Mouse (Mus musculus): ENCODE data around the gene Emc9. TPM values are rescaled to one million over a fixed set of nuclear protein-coding genes. Genes with fewer than 3 reads are reported as not detected.

Emc9 gene
- total and polyA plus RNA-seq, 3 experiments, result 54.2 to 61.1 (median 58.4) TPM

- 61% methylated on average over 9 of the region's 9 CpGs for WGBS
- H3K36me3 ChIP-seq (ENCODE audit: control insufficient read depth, insufficient read depth, low read length), result peaks cover under 1% of the 10 kb centered on the region; the same call in 1 of the 2 replicates
Observed at GRCm38 (mm10) chr14:55544334-55544733, 40.8 kb downstream of the Emc9 start.

GRCm38 (mm10) chr14:55542268-55542667 lies 42.8 kb downstream of the Emc9 start:
- Histone ChIP-seq H3K4me3 (no peak overlapping the region), H3K4me1 (ENCODE audit: control insufficient read depth, insufficient read depth, low read length) (peaks cover 1% of the 10 kb centered on the region), H3K79me2 (replicated peaks; ENCODE audit: control insufficient read depth, insufficient read depth, low read length) (no peaks in the 10 kb centered on the region), H3K27ac (no peak overlapping the region), H3K9ac (ENCODE audit: low read depth, low read length) (no peak overlapping the region), H3K27me3 (ENCODE audit: control insufficient read depth, insufficient read depth, low read length) (no peaks in the 10 kb centered on the region), H3K36me3 (ENCODE audit: control insufficient read depth, insufficient read depth, low read length) (no peaks in the 10 kb centered on the region)
- DNase-seq, result no peak
- TF ChIP-seq POLR2A (IDR thresholded peaks at IDR 0.05; ENCODE audit: insufficient read depth, low read depth, low read length) (no peak), CTCF (IDR thresholded peaks at IDR 0.05) (no peak), EP300 (IDR thresholded peaks at IDR 0.05; ENCODE audit: insufficient read depth, low read depth, low read length) (no peak)
- intact Hi-C loops (cut with DNase I), result no loop called here
- WGBS, result 98% methylated on average over 12 of the region's 12 CpGs

More at GRCm38 (mm10) chr14:55544334-55544733, 40.8 kb downstream of the Emc9 start:
- no peak overlapping the region for H3K9ac ChIP-seq (ENCODE audit: low read depth, low read length)
- no peak for DNase-seq
- H3K4me3 ChIP-seq, result no peak overlapping the region
- TF ChIP-seq POLR2A (IDR thresholded peaks at IDR 0.05; ENCODE audit: insufficient read depth, low read depth, low read length) (no peak), CTCF (IDR thresholded peaks at IDR 0.05) (no peak), EP300 (IDR thresholded peaks at IDR 0.05; ENCODE audit: insufficient read depth, low read depth, low read length) (no peak)
- intact Hi-C loops (cut with DNase I), result no loop called here
- no peaks in the 10 kb centered on the region for H3K79me2 ChIP-seq (replicated peaks; ENCODE audit: control insufficient read depth, insufficient read depth, low read length)
- H3K27me3 ChIP-seq (ENCODE audit: control insufficient read depth, insufficient read depth, low read length), result no peaks in the 10 kb centered on the region
- no peak overlapping the region for H3K27ac ChIP-seq
- H3K4me1 ChIP-seq (ENCODE audit: control insufficient read depth, insufficient read depth, low read length), result peaks cover 1% of the 10 kb centered on the region

- intact Hi-C loops (cut with DNase I), result loop anchor here (2.0 kb wide), 1 partner anchor 18 kb away; no protein-coding TSS in a partner anchor
- 11% methylated on average over 10 of the region's 10 CpGs for WGBS
- no peaks in the 10 kb centered on the region for H3K27me3 ChIP-seq (ENCODE audit: control insufficient read depth, insufficient read depth, low read length)
- no peaks in the 10 kb centered on the region for H3K79me2 ChIP-seq (replicated peaks; ENCODE audit: control insufficient read depth, insufficient read depth, low read length)
- H3K36me3 ChIP-seq (ENCODE audit: control insufficient read depth, insufficient read depth, low read length), result no peaks in the 10 kb centered on the region
- H3K27ac ChIP-seq, result peak overlapping the region; percentile 92
- peaks cover 1% of the 10 kb centered on the region for H3K4me1 ChIP-seq (ENCODE audit: control insufficient read depth, insufficient read depth, low read length)
- TF ChIP-seq POLR2A (IDR thresholded peaks at IDR 0.05; ENCODE audit: insufficient read depth, low read depth, low read length) (no peak), EP300 (IDR thresholded peaks at IDR 0.05; ENCODE audit: insufficient read depth, low read depth, low read length) (no peak), CTCF (IDR thresholded peaks at IDR 0.05) (no peak)
- peak; percentile 87 to 91 for DNase-seq
- peak overlapping the region; percentile 74 for H3K9ac ChIP-seq (ENCODE audit: low read depth, low read length)
- H3K4me3 ChIP-seq, result peak overlapping the region; percentile 80
Observed at GRCm38 (mm10) chr14:55540787-55541321, 44.2 kb downstream of the Emc9 start.

- H3K36me3 ChIP-seq (ENCODE audit: control insufficient read depth, insufficient read depth, low read length), result no peaks in the 10 kb centered on the region
- H3K27me3 ChIP-seq (ENCODE audit: control insufficient read depth, insufficient read depth, low read length), result no peaks in the 10 kb centered on the region
- 2% methylated on average over 32 of the region's 32 CpGs for WGBS
Observed at GRCm38 (mm10) chr14:55540067-55540786, 44.9 kb downstream of the Emc9 start, which contains the start of gene Pck2. Gene Pck2 (plus strand): TSS chr14:55540266.

GRCm38 (mm10) chr14:55536116-55536745 lies 48.9 kb downstream of the Emc9 start:
- no peaks in the 10 kb centered on the region for H3K79me2 ChIP-seq (replicated peaks; ENCODE audit: control insufficient read depth, insufficient read depth, low read length)

More at GRCm38 (mm10) chr14:55540067-55540786, 44.9 kb downstream of the Emc9 start, which contains the start of gene Pck2:
- TF ChIP-seq CTCF (IDR thresholded peaks at IDR 0.05) (no peak), POLR2A (IDR thresholded peaks at IDR 0.05; ENCODE audit: insufficient read depth, low read depth, low read length) (peak; percentile 84), EP300 (IDR thresholded peaks at IDR 0.05; ENCODE audit: insufficient read depth, low read depth, low read length) (peak; percentile 63)
- Histone ChIP-seq H3K79me2 (replicated peaks; ENCODE audit: control insufficient read depth, insufficient read depth, low read length) (no peaks in the 10 kb centered on the region), H3K27ac (peak within 1 kb of the TSS; percentile 92), H3K9ac (ENCODE audit: low read depth, low read length) (peak within 1 kb of the TSS; percentile 74), H3K4me3 (peak within 1 kb of the TSS; percentile 80), H3K4me1 (ENCODE audit: control insufficient read depth, insufficient read depth, low read length) (peaks cover 1% of the 10 kb centered on the region)
- DNase-seq, result peak; percentile 88 to 94
- intact Hi-C loops (cut with DNase I), result loop anchor here (2.0 kb wide), 1 partner anchor 19 kb away; no protein-coding TSS in a partner anchor

More at GRCm38 (mm10) chr14:55536116-55536745, 48.9 kb downstream of the Emc9 start:
- 48% methylated on average over 6 of the region's 6 CpGs for WGBS
- peak in 1 of 2 experiments; percentile 56 for DNase-seq
- peaks cover 1% of the 10 kb centered on the region for H3K4me1 ChIP-seq (ENCODE audit: control insufficient read depth, insufficient read depth, low read length)
- no peak overlapping the region for H3K9ac ChIP-seq (ENCODE audit: low read depth, low read length)
- H3K27me3 ChIP-seq (ENCODE audit: control insufficient read depth, insufficient read depth, low read length), result no peaks in the 10 kb centered on the region
- H3K36me3 ChIP-seq (ENCODE audit: control insufficient read depth, insufficient read depth, low read length), result no peaks in the 10 kb centered on the region
- intact Hi-C loops (cut with DNase I), result loop anchor here (2.0 to 10.0 kb wide), 2 partner anchors 39 to 381 kb away; no protein-coding TSS in a partner anchor
- H3K4me3 ChIP-seq, result no peak overlapping the region
- TF ChIP-seq POLR2A (IDR thresholded peaks at IDR 0.05; ENCODE audit: insufficient read depth, low read depth, low read length) (no peak), CTCF (IDR thresholded peaks at IDR 0.05) (peak; percentile 90)
- no peak overlapping the region for H3K27ac ChIP-seq

Other genes starting within 250 kb of the Emc9 start
Only the 30 nearest of the 31 such genes appear.
- gene Dhrs4, start 106.5 kb downstream of the Emc9 start, total RNA-seq (2021), result 100 to 1,000 TPM; 106 to 125 TPM
- gene Dhrs4, start 106.5 kb downstream of the Emc9 start, polyA plus RNA-seq (2012; rRNA removed), result 64.7 and 85.7 TPM in 2 replicates
- gene Carmil3, start 94.7 kb downstream of the Emc9 start, total RNA-seq (2021), result 1 to 10 TPM; 1.3 to 2.0 TPM
- gene Carmil3, start 94.7 kb downstream of the Emc9 start, polyA plus RNA-seq (2012; rRNA removed), result 3.4 and 4.8 TPM in 2 replicates
- not detected for gene Cpne6, start 74.9 kb downstream of the Emc9 start, total RNA-seq (2021)
- 0.25 and 0.26 TPM in 2 replicates for gene Cpne6, start 74.9 kb downstream of the Emc9 start, polyA plus RNA-seq (2012; rRNA removed)
- gene Nrl, start 60.3 kb downstream of the Emc9 start, total RNA-seq (2021), result not detected
- not detected in 2 replicates for gene Nrl, start 60.3 kb downstream of the Emc9 start, polyA plus RNA-seq (2012; rRNA removed)
- 1 to 10 TPM; 9.0 to 9.4 TPM for gene Pck2, start 45.0 kb downstream of the Emc9 start, total RNA-seq (2021)
- 13.3 and 15.3 TPM in 2 replicates for gene Pck2, start 45.0 kb downstream of the Emc9 start, polyA plus RNA-seq (2012; rRNA removed)
- gene Dcaf11, start 25.3 kb downstream of the Emc9 start, total RNA-seq (2021), result 100 to 1,000 TPM; 136 to 160 TPM
- 151 and 186 TPM in 2 replicates for gene Dcaf11, start 25.3 kb downstream of the Emc9 start, polyA plus RNA-seq (2012; rRNA removed)
- gene A730061H03Rik, start 24.9 kb downstream of the Emc9 start, total RNA-seq (2021), result not detected
- 0.74 and 1.2 TPM in 2 replicates for gene A730061H03Rik, start 24.9 kb downstream of the Emc9 start, polyA plus RNA-seq (2012; rRNA removed)
- gene Fitm1, start 9.7 kb downstream of the Emc9 start, total RNA-seq (2021), result 100 to 1,000 TPM; 165 to 187 TPM
- gene Fitm1, start 9.7 kb downstream of the Emc9 start, polyA plus RNA-seq (2012; rRNA removed), result 323 and 403 TPM in 2 replicates
- gene Psme1, start 7.2 kb downstream of the Emc9 start, total RNA-seq (2021), result 100 to 1,000 TPM; 231 to 264 TPM
- 101 and 118 TPM in 2 replicates for gene Psme1, start 7.2 kb downstream of the Emc9 start, polyA plus RNA-seq (2012; rRNA removed)
- 100 to 1,000 TPM; 119 to 120 TPM for gene Psme2, start 5.8 kb upstream of the Emc9 start, total RNA-seq (2021)
- gene Psme2, start 5.8 kb upstream of the Emc9 start, polyA plus RNA-seq (2012; rRNA removed), result 37.3 and 56.7 TPM in 2 replicates
- 10 to 100 TPM; 27.5 to 30.9 TPM for gene Rnf31, start 6.4 kb upstream of the Emc9 start, total RNA-seq (2021)
- 19.7 and 24.3 TPM in 2 replicates for gene Rnf31, start 6.4 kb upstream of the Emc9 start, polyA plus RNA-seq (2012; rRNA removed)
- 1 to 10 TPM; 9.7 to 9.8 TPM for gene Irf9, start 18.3 kb upstream of the Emc9 start, total RNA-seq (2021)
- gene Irf9, start 18.3 kb upstream of the Emc9 start, polyA plus RNA-seq (2012; rRNA removed), result 22.2 and 29.3 TPM in 2 replicates
- under 1 TPM in 1 of 2 experiments, not detected in 1; 0.32 TPM for gene Rec8, start 32.7 kb upstream of the Emc9 start, total RNA-seq (2021)
- gene Rec8, start 32.7 kb upstream of the Emc9 start, polyA plus RNA-seq (2012; rRNA removed), result 0.12 and 0.29 TPM in 2 replicates
- 10 to 100 TPM; 51.3 to 64.1 TPM for gene Ipo4, start 50.7 kb upstream of the Emc9 start, total RNA-seq (2021)
- 68.2 and 68.9 TPM in 2 replicates for gene Ipo4, start 50.7 kb upstream of the Emc9 start, polyA plus RNA-seq (2012; rRNA removed)
- 1 to 10 TPM; 2.5 to 3.8 TPM for gene Gm49378, start 52.6 kb upstream of the Emc9 start, total RNA-seq (2021)
- gene Gm49378, start 52.6 kb upstream of the Emc9 start, polyA plus RNA-seq (2012; rRNA removed), result 3.5 and 5.0 TPM in 2 replicates
- 10 to 100 TPM; 39.4 to 40.6 TPM for gene Tm9sf1, start 58.5 kb upstream of the Emc9 start, total RNA-seq (2021)
- gene Tm9sf1, start 58.5 kb upstream of the Emc9 start, polyA plus RNA-seq (2012; rRNA removed), result 50.6 and 63.0 TPM in 2 replicates
- under 1 TPM; 0.34 to 0.47 TPM for gene Tssk4, start 64.9 kb upstream of the Emc9 start, total RNA-seq (2021)
- 0.55 and 0.61 TPM in 2 replicates for gene Tssk4, start 64.9 kb upstream of the Emc9 start, polyA plus RNA-seq (2012; rRNA removed)
- 10 to 100 TPM; 45.3 to 49.1 TPM for gene Mdp1, start 75.2 kb upstream of the Emc9 start, total RNA-seq (2021)
- 35.7 and 54.9 TPM in 2 replicates for gene Mdp1, start 75.2 kb upstream of the Emc9 start, polyA plus RNA-seq (2012; rRNA removed)
- gene Gmpr2, start 86.6 kb upstream of the Emc9 start, total RNA-seq (2021), result 1 to 10 TPM; 8.1 to 9.0 TPM
- 11.8 and 18.2 TPM in 2 replicates for gene Gmpr2, start 86.6 kb upstream of the Emc9 start, polyA plus RNA-seq (2012; rRNA removed)
- gene Nedd8, start 86.8 kb upstream of the Emc9 start, total RNA-seq (2021), result 100 to 1,000 TPM; 242 to 262 TPM
- 265 and 340 TPM in 2 replicates for gene Nedd8, start 86.8 kb upstream of the Emc9 start, polyA plus RNA-seq (2012; rRNA removed)
- 10 to 100 TPM; 12.6 to 12.8 TPM for gene Tinf2, start 96.5 kb upstream of the Emc9 start, total RNA-seq (2021)
- 7.6 and 8.5 TPM in 2 replicates for gene Tinf2, start 96.5 kb upstream of the Emc9 start, polyA plus RNA-seq (2012; rRNA removed)
- under 1 TPM; 0.16 to 0.43 TPM for gene Tgm1, start 128.6 kb upstream of the Emc9 start, total RNA-seq (2021)
- 0.31 and 0.41 TPM in 2 replicates for gene Tgm1, start 128.6 kb upstream of the Emc9 start, polyA plus RNA-seq (2012; rRNA removed)
- 10 to 100 TPM; 12.5 to 13.0 TPM for gene Rabggta, start 137.0 kb upstream of the Emc9 start, total RNA-seq (2021)
- 26.3 and 32.2 TPM in 2 replicates for gene Rabggta, start 137.0 kb upstream of the Emc9 start, polyA plus RNA-seq (2012; rRNA removed)
- 10 to 100 TPM; 35.4 to 40.2 TPM for gene Dhrs1, start 160.4 kb upstream of the Emc9 start, total RNA-seq (2021)
- 82.9 and 85.8 TPM in 2 replicates for gene Dhrs1, start 160.4 kb upstream of the Emc9 start, polyA plus RNA-seq (2012; rRNA removed)
- gene Nop9, start 160.4 kb upstream of the Emc9 start, total RNA-seq (2021), result 10 to 100 TPM; 10.1 to 11.4 TPM
- 8.3 and 13.1 TPM in 2 replicates for gene Nop9, start 160.4 kb upstream of the Emc9 start, polyA plus RNA-seq (2012; rRNA removed)
- gene Cideb, start 173.2 kb upstream of the Emc9 start, total RNA-seq (2021), result under 1 TPM; 0.81 to 0.98 TPM
- gene Cideb, start 173.2 kb upstream of the Emc9 start, polyA plus RNA-seq (2012; rRNA removed), result 6.7 and 8.1 TPM in 2 replicates
- under 1 TPM in 1 of 2 experiments, not detected in 1; 0.20 TPM for gene Ltb4r2, start 176.1 kb upstream of the Emc9 start, total RNA-seq (2021)
- gene Ltb4r2, start 176.1 kb upstream of the Emc9 start, polyA plus RNA-seq (2012; rRNA removed), result 0.06 and 0.20 TPM in 2 replicates
- gene Ltb4r1, start 180.7 kb upstream of the Emc9 start, total RNA-seq (2021), result under 1 TPM; 0.34 to 0.36 TPM
- gene Ltb4r1, start 180.7 kb upstream of the Emc9 start, polyA plus RNA-seq (2012; rRNA removed), result 0.76 TPM in 2 replicates
- 10 to 100 TPM; 16.1 to 20.3 TPM for gene Adcy4, start 198.8 kb upstream of the Emc9 start, total RNA-seq (2021)
- gene Adcy4, start 198.8 kb upstream of the Emc9 start, polyA plus RNA-seq (2012; rRNA removed), result 36.5 and 40.0 TPM in 2 replicates
- gene Ripk3, start 203.6 kb upstream of the Emc9 start, total RNA-seq (2021), result 1 to 10 TPM; 2.2 to 2.4 TPM
- gene Ripk3, start 203.6 kb upstream of the Emc9 start, polyA plus RNA-seq (2012; rRNA removed), result 3.5 and 4.1 TPM in 2 replicates

Data from heart, adult 2 months (tissue).